Mouse (Mus musculus) embryo, embryonic 10 days (tissue): ENCODE data around the gene Mllt6.
"Not testable (repeated sequence)": the region's sequence is repeated elsewhere in the genome, so short reads cannot be mapped to it uniquely, and the experiment has no call there.

ENCODE experiments used
- DNase-seq: peaks from one replicate; pipeline ENCODE4 v3.0.0-alpha.2; 2015; ENCODE audit warnings: low spot score

Mllt6 gene

DNA sequence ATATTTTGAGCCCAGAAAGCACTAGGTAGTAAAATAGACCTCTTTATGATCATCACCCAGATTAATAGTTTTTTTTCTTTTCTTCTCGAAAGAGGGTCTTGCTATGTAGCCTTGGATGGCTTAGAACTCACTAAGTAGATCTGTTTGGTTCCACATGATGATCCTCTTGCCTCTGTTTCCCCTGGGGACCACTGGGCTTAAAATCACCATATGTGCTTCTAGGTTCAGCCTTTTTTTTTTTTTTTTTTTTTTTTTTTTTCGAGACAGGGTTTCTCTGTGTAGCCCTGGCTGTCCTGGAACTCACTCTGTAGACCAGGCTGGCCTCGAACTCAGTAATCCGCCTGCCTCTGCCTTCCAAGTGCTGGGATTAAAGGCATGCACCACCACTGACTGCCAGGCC lies 14.7 kb upstream of the Mllt6 start:
- not testable (repeated sequence) for DNase-seq

GRCm38 (mm10) chr11:97650341-97650740 lies 12.9 kb upstream of the Mllt6 start:
- no peak for DNase-seq

DNA sequence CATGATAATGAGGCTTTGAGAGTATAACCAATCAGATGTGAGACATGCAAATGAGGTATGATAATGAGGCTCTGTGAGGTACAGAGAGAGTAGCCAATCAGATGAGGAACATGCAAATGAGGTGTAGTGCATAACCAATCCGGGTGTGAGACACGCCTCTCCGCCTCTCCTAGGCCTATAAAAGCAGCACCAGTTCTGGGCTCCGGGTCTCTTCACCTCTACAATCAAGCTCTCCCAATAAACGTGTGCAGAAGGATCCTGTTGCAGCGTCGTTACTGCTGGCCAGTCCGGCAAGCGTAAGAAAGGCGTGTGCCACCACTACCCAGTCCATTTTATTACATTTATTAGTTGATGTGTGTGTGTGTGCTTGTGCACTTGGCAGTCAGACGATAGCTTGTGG lies 9.8 kb upstream of the Mllt6 start:
- not testable (repeated sequence) for DNase-seq

GRCm38 (mm10) chr11:97654210-97654609 lies 9.0 kb upstream of the Mllt6 start:
- DNase-seq = no peak

GRCm38 (mm10) chr11:97656269-97656971 lies 6.8 kb upstream of the Mllt6 start:
- no peak for DNase-seq

DNA sequence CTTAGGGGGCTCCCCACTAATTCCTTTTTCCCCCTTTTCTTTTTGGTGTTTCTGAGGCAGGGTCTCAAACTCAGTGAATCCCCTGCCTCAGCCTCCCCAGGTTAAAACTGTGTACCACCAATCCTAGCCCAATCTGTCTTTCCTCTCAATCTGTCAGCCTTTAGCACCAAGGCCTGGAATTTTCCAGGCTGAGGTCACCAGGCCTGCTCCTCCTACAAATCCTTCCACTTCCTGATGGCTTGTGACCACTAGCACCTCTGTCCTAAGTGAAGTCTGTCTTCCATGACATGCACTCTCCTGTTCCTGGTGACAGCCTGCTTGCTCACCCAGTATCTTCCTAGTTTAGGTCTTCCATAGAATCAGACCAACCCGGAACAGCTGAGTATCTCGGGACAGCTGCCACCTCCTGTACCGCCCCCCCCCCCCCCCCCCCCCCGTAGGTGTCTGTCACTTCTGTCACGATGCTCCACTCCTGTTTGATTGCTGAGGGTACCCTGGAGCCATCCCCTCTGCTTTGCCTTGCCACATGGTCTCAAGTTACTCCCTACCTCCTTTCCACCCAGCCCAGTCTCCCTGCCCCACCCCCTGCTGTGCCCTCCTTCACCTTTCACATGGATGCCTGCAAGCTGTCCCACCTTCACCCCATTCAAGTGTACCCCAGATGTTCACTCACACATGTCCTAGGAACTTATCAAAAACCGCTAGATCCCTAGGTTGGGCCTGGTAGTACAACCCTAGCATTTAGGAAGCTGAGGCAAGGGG lies 5.8 kb upstream of the Mllt6 start:
- no peak for DNase-seq

GRCm38 (mm10) chr11:97657967-97658366 lies 5.2 kb upstream of the Mllt6 start:
- DNase-seq = not testable (repeated sequence)

GRCm38 (mm10) chr11:97658751-97659266 lies 4.4 kb upstream of the Mllt6 start:
- DNase-seq = no peak

DNA sequence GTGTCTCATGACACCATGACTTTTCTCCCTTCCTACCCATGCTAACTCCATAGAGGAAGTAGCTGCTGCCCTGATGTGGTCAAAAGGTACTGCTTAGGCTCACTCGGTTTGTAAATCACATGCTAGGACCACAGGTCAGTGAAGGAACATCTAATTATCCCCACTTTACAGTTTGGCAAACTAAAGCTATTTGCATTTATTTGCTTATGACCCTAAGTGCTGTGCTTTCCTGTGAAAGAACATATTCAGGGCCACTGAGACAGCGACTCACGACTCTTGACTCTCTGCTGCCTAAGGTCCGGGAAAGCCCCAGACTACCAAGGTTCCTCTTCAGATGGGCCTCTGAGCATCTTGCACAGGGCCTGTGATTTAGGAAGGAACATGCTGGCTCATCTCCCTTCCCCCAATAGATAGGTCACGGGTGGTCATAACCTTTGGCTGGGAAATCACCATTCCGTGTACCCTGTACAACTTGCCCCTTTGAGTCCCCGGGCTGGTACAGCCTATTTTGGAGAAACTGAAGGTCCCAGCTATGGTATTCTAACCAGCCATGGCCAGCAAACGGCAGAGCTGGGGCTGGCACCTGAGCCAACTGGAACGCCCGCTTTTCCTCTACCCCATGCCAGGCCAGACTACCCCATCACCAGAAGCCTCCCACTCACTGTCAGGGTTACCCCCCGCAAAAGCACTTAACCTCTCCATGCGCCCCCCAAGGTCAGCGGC lies 3.8 kb upstream of the Mllt6 start:
- peak; percentile 7 for DNase-seq

GRCm38 (mm10) chr11:97659990-97660714 lies 3.1 kb upstream of the Mllt6 start:
- peak; percentile 79 for DNase-seq

DNA sequence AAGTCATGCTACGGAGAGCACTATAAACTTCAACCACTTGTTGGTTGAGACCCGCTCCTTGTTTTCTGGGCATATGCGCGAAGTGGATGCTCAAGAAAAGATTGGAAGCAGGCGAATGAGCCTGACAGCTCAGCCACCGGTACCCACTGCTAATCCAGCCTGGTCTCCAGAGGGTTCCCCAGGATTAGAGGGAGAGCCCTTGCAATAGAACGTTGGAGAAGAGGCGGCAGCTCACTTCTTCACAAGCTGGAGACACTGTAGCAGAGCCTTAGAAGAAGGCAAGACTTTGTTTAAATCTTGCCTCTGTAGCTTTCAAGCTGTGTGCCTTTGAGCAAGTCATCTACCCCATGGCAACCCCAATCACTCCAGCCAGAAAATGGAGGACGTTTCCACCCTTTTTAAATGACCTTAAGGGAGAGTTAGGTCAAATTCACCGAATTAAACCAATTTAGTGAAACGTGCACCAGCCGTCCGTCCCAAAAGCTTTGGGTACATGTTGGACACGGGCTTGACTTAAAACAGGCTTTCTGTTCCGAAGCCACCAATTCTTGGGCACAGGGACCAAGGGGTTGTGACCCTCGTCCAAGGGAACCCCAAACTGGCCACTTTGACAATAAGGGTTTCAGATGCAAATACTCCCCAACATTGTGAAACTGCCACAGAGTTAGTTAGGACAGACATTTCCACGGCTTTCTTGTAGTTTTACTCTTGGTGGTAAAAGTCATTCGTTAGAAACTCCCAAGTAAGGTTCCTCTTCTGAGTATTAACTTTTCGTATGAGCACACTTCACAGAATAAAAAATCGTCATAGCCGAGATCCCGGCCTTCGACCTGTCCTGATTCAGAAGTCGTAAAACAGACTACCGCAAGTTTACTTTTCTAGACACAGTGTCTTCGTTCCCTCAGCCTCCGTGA lies 2.2 kb upstream of the Mllt6 start:
- DNase-seq = peak; percentile 10

DNA sequence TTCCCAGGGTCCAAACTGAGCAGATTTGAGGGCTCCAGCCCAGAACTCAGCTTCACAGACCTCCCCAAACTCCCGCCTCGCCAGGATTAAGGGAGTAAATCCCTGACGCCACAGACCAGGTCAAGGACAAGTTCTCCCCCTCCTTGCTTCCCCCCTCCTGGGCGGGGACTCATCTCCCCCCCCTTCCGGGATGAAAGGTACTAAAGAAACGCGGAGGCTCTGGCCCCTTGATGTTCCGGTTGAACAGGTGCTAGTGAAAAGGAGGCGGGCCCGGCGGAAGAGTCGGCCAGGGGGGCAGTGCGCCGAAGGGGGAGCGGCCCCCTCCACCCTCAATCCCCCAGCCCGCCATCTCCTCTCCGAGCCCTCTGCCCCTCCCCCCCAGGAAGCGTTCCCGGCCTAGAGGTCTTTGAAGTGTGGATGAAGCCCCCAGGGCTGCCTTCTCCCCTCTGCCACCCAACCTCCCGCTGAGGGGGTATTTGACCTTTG lies 1.5 kb upstream of the Mllt6 start:
- peak; percentile 67 for DNase-seq

DNA sequence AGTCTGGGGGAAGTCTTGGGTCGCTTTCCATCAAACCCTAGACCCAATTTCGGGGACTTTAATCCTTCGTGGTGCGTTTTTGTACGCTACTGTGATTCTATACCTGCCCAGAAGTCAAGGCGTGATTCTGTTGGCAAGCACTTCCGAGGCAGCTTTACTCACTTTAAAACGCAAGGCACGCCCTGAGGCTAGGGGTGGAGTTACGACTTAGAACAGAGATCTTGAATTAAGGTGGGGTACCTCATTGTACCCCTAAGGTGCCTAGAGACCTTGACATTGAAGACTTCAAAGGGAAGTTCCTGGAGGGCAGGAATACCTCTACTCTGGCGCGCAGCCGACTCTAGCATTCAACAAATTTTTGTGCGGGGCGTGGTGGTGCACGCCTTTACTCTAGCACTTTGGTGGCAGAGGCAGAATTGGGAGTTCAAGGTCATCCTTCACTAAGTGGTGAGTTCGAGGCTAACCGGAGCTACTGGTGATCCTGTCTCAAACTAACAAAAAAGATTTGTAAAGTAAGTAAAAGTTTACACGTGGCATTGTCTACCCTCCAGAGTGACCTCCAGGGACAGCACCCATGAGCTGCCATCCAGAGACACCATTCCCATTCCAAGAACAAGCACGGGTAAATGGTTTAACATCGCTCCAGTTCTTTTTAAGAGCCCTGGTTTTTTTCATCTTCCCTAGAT lies 864 bp upstream of the Mllt6 start:
- peak; percentile 52 for DNase-seq

GRCm38 (mm10) chr11:97663528-97664338 lies 519 bp downstream of the Mllt6 start:
- DNase-seq = peak; percentile 65

DNA sequence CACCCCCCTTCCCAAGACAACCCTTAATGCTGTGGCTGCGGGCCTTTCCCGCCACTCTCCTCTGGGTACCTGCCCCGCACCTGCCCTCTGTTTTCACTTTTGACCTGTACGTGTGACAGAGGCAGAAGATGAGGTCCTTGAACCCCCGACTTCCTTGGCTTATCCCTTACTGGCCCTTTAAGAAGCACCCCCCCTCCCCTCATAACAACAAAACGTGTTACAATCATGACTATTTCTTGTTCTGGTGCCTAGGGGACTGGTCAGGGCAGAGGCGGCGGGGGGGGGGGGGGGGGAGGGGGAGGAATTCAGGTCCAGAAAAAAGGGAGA lies 1.1 kb downstream of the Mllt6 start:
- no peak for DNase-seq

DNA sequence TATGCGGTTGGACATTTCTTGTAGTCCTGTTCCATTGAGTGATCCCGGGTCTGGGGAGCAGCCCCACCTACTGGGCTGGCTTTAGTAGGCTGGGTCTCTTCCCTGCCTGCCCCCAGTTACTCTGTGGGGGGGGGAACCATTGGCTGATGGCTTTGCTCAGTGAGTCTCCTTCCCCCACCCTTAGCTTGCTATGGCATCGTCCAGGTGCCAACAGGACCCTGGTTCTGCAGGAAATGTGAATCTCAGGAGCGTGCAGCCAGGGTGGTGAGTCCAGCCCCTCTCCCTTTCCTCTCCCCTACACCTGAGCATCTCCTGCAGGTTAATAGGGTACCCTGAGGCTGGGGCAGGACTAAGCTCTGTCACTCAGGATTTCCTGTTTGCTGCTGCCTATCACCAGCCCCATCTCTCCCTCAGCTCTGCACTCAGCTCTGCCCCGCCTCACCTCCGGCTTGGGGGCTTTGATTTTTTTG lies 1.6 kb downstream of the Mllt6 start:
- DNase-seq = no peak

DNA sequence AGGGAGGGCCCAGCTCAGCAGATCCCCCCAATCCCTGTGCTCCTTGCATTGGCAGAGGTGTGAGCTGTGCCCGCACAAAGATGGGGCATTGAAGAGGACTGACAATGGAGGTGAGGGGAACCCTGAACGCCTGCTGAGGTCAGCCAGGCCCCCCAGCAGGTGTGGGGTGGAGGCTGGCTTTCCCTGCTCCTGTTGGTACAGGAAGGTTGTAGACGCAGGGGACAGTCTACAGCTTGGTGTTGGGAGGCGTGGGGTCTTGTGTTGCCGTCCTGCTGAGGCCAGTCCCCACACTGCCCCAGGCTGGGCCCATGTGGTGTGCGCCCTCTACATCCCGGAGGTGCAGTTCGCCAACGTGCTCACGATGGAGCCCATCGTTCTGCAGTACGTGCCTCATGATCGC lies 2.2 kb downstream of the Mllt6 start:
- no peak for DNase-seq

GRCm38 (mm10) chr11:97666221-97666620 lies 3.0 kb downstream of the Mllt6 start:
- DNase-seq = no peak

- no peak for DNase-seq
Observed at GRCm38 (mm10) chr11:97666794-97667193, 3.6 kb downstream of the Mllt6 start.
